Mouse (Mus musculus) liver, embryonic 14.5 days (tissue): ENCODE measurements around the gene Naga. TPM values are rescaled to one million over a fixed set of nuclear protein-coding genes. Genes with fewer than 3 reads are reported as not detected.

Experiments used
- ATAC-seq: fragments of 200-750 bp; cut with Nextera tagmentation; 2 replicates; pipeline ENCODE4 v1.8.0; 2017; ENCODE audit warnings: moderate number of reproducible peaks, mild to moderate bottlenecking, moderate library complexity; ENCODE audit not compliant: insufficient read depth
- DNase-seq, 3 experiments: peaks; one replicate each; pipeline ENCODE4 v3.0.0-alpha.2; 2012 to 2013; ENCODE audit warnings: low read depth in 3 of 3, low spot score in 3 of 3
- H3K27ac ChIP-seq: fragments of 300-500 bp; sonication (generic); 2 replicates; pipeline ENCODE4 v1.5.1; 2014; ENCODE audit warnings: moderate library complexity, mild to moderate bottlenecking, control low read depth, inconsistent platforms
- H3K27me3 ChIP-seq: fragments of 300-500 bp; sonication (generic); 2 replicates; pipeline ENCODE4 v1.6.1; 2014; ENCODE audit warnings: mild to moderate bottlenecking, low read length, moderate library complexity; ENCODE audit not compliant: control insufficient read depth, insufficient read depth
- H3K36me3 ChIP-seq: fragments of 300-500 bp; sonication (generic); replicated peaks from 2 replicates; pipeline ENCODE4 v1.6.1; 2014; ENCODE audit warnings: low read depth; ENCODE audit not compliant: control insufficient read depth, insufficient read depth
- H3K4me1 ChIP-seq, 2 experiments: fragments of 200-500 bp in 1 of 2; fragments of 300-500 bp in 1 of 2; sonication (generic) in 1 of 2; replicated peaks; 2 replicates each; pipeline ENCODE4 v1.6.1; 2012 to 2014; ENCODE audit warnings: antibody characterized with exemption in 1 of 2, inconsistent platforms in 1 of 2, low read length in 1 of 2; ENCODE audit not compliant: control insufficient read depth in 2 of 2, insufficient read depth in 2 of 2
- H3K4me2 ChIP-seq: fragments of 300-500 bp; sonication (generic); 2 replicates; pipeline ENCODE4 v1.6.1; 2014; ENCODE audit warnings: low read depth, mild to moderate bottlenecking, control low read depth, moderate library complexity
- H3K4me3 ChIP-seq, 2 experiments: fragments of 200-500 bp in 1 of 2; fragments of 300-500 bp in 1 of 2; sonication (generic) in 1 of 2; 2 replicates each; pipeline ENCODE4 v1.5.1; 2012 to 2014; ENCODE audit warnings: low read depth in 2 of 2, low read length in 2 of 2, mild to moderate bottlenecking in 2 of 2, control low read depth in 1 of 2, inconsistent platforms in 1 of 2, moderate library complexity in 1 of 2; ENCODE audit not compliant: insufficient read depth in 1 of 2
- H3K9ac ChIP-seq: fragments of 300-500 bp; sonication (generic); replicated peaks from 2 replicates; pipeline ENCODE4 v1.6.1; 2014; ENCODE audit warnings: mild to moderate bottlenecking, control low read depth, moderate library complexity
- H3K9me3 ChIP-seq: fragments of 300-500 bp; sonication (generic); 2 replicates; pipeline ENCODE4 v1.6.1; 2016; ENCODE audit warnings: low read length, mixed read lengths; ENCODE audit not compliant: control insufficient read depth
- CTCF ChIP-seq: IDR thresholded peaks from 2 replicates; pipeline ENCODE4 v1.5.1; 2016; ENCODE audit warnings: antibody characterized with exemption, low read depth, control low read depth
- EP300 ChIP-seq: IDR thresholded peaks from 2 replicates; pipeline ENCODE4 v1.6.1; 2016; ENCODE audit warnings: antibody characterized with exemption, low read depth
- WGBS: fragments of 180-500 bp; shearing (Covaris S2); extraction: QIAGEN DNeasy Blood & Tissue Kit; methylation state at CpG from one replicate; pipeline ENCODE4 v1.1.7; 2014; ENCODE audit not compliant: insufficient replicate concordance; 5-methylcytosine and 5-hydroxymethylcytosine counted together
- polyA plus RNA-seq, 2 experiments: library from polyadenylated mRNA; depleted of rRNA in 1 of 2; stranded (reverse) in 1 of 2; unstranded in 1 of 2; fragments of >200 nt; fragmentation: Nextera tagmentation in 1 of 2; extraction: Ambion mirVana in 1 of 2; gene quantifications; 2 replicates each; pipeline versions ENCODE4 v1.2.1 to v1.2.3; 2012 to 2014

Naga gene
- polyA plus RNA-seq, 2 experiments: 34.2 to 47.7 TPM

DNA sequence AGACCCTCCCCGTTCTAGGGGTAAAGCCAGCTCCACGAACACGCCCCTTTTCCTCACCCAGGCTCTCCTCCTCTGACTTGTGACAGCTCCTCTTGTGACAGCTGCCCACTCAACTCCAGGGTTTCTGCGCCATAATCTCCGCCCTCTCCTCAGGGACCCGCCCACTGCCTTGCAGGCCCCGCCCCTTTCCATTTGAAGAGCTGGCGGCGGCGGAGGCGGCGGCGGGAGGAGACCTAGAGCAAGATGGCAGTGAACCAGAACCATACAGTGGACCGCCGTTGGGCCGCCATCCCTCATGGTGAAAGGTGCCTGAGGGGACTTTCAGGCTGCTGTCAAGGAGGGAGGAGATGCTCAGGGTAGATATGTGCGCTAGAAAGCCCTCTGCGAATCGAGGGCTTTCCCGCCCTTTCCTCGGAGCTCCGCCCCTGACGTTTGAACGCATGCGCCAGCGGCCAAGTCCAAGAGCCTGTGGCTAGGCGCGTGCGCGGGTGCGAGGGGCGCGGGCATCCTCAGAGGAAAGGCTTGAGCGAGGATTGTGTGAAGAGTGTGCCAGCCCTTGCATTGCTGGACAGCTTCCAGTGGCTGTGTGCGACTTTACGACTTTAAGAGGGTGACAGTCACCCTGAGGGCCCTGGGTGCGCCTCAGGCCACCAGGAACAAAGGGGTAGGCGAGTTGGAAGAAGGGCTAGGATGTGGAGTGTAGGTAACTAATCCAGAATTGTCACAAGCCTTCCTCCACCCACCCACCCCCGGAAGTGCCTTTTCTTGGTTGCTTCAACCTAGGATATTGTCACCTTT is 39.8 kb downstream of the Naga start, which contains the start of gene Wbp2nl:
TSS of gene Wbp2nl (plus strand) at position 191 of the 798 bp plus-strand sequence.
- 0 out of 2 replicates have a peak within 1 kb of the TSS, but pooled peaks have one; percentile 20 for H3K4me2 ChIP-seq
- TF ChIP-seq CTCF (no peak), EP300 (no peak)

DNA sequence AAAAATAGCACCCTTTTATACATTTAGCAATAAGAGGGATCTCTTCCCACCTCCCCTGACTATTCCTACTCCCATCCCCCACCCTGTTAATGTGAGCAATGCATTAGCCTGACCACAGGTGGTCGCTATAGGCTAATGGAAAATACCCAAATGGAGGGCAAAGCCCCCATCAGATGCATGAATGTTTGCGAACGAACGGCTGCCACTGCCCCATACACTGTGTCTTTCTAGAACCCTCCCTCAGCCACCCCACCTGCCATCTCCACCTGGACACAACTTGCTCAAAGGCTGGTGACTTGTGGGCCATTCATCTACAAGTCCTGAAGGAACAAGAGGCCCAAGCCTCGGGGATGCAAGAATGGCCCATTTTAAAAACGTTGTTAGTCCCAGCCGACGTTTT is 44.7 kb downstream of the Naga start:
- Histone ChIP-seq H3K4me3 (no peak overlapping the region), H3K9me3 (no peaks in the 10 kb centered on the region), H3K36me3 (no peaks in the 10 kb centered on the region), H3K4me2 (no peak overlapping the region), H3K27ac (no peak overlapping the region), H3K9ac (no peak overlapping the region), H3K4me1 (peaks cover 0 to 10% of the 10 kb centered on the region in 2 experiments; a peak in 2 of 4 replicates), H3K27me3 (peaks cover 4% of the 10 kb centered on the region; the same call in 1 of the 2 replicates)
- TF ChIP-seq CTCF (peak; percentile 75), EP300 (no peak)
- DNase-seq (no peak), ATAC-seq (no peak)
- WGBS: 41% methylated on average over 8 of the region's 8 CpGs

More for the DNA sequence above, 39.8 kb downstream of the Naga start, which contains the start of gene Wbp2nl:
- Histone ChIP-seq H3K4me1 (peaks cover 0 to 10% of the 10 kb centered on the region in 2 experiments; a peak in 2 of 4 replicates), H3K27me3 (no peaks in the 10 kb centered on the region), H3K9me3 (no peaks in the 10 kb centered on the region), H3K36me3 (no peaks in the 10 kb centered on the region), H3K4me3 (no peak within 1 kb of the TSS), H3K27ac (no peak within 1 kb of the TSS), H3K9ac (no peak within 1 kb of the TSS)
- ATAC-seq: no peak; the same call in 1 of the 2 replicates
- DNase-seq: no peak
- WGBS: 54% methylated on average over 39 of the region's 39 CpGs

GRCm38 (mm10) chr15:82293271-82293711 is 45.4 kb downstream of the Naga start:
- 27% methylated on average over 7 of the region's 7 CpGs for WGBS
- no peak for DNase-seq

GRCm38 (mm10) chr15:82292851-82293250 is 45.9 kb downstream of the Naga start:
- Histone ChIP-seq H3K4me2 (no peak overlapping the region), H3K9ac (no peak overlapping the region), H3K4me1 (peaks cover 0 to 10% of the 10 kb centered on the region in 2 experiments; a peak in 2 of 4 replicates), H3K9me3 (no peaks in the 10 kb centered on the region), H3K27ac (no peak overlapping the region), H3K4me3 (no peak overlapping the region), H3K27me3 (peaks cover 4% of the 10 kb centered on the region; the same call in 1 of the 2 replicates), H3K36me3 (no peaks in the 10 kb centered on the region)
- TF ChIP-seq EP300: no peak
- TF ChIP-seq CTCF: no peak
- WGBS: 34% methylated on average over 5 of the region's 5 CpGs
- DNase-seq (no peak), ATAC-seq (no peak)

More at GRCm38 (mm10) chr15:82293271-82293711, 45.4 kb downstream of the Naga start:
- Histone ChIP-seq H3K9me3 (no peaks in the 10 kb centered on the region), H3K4me2 (no peak overlapping the region), H3K9ac (no peak overlapping the region), H3K4me3 (no peak overlapping the region), H3K36me3 (no peaks in the 10 kb centered on the region), H3K27me3 (peaks cover 4% of the 10 kb centered on the region; the same call in 1 of the 2 replicates), H3K27ac (no peak overlapping the region), H3K4me1 (peaks cover 0 to 10% of the 10 kb centered on the region in 2 experiments; a peak in 2 of 4 replicates)
- ATAC-seq: no peak
- TF ChIP-seq EP300: no peak
- no peak for TF ChIP-seq CTCF

GRCm38 (mm10) chr15:82290252-82290651 is 48.5 kb downstream of the Naga start:
- 66% methylated on average over 7 of the region's 7 CpGs for WGBS
- no peaks in the 10 kb centered on the region for H3K9me3 ChIP-seq

More at GRCm38 (mm10) chr15:82290252-82290651, 48.5 kb downstream of the Naga start:
- TF ChIP-seq CTCF (no peak), EP300 (no peak)
- H3K9ac ChIP-seq: no peak overlapping the region
- H3K4me2 ChIP-seq: no peak overlapping the region
- no peak for DNase-seq
- H3K4me1 ChIP-seq: peaks cover 0 to 10% of the 10 kb centered on the region in 2 experiments; a peak in 2 of 4 replicates
- H3K27ac ChIP-seq: no peak overlapping the region
- no peak for ATAC-seq
- H3K36me3 ChIP-seq: no peaks in the 10 kb centered on the region
- peaks cover 4% of the 10 kb centered on the region; the same call in 1 of the 2 replicates for H3K27me3 ChIP-seq
- no peak overlapping the region for H3K4me3 ChIP-seq
